Mouse (Mus musculus) thymus, postnatal 0 days (tissue): ENCODE results near the gene Mgarp. TPM values are rescaled to one million over a fixed set of nuclear protein-coding genes. Genes with fewer than 3 reads are reported as not detected.
"Not testable (repeated sequence)": the region's sequence is repeated elsewhere in the genome, so short reads cannot be mapped to it uniquely, and the experiment has no call there.

Experiments
- DNase-seq: peaks from one replicate; pipeline ENCODE4 v3.0.0-alpha.2; 2015; ENCODE audit warnings: low spot score
- polyA plus RNA-seq: library from polyadenylated mRNA; unstranded; fragments of >200 nt; fragmentation: Nextera tagmentation; extraction: Ambion mirVana; gene quantifications from 2 replicates; pipeline ENCODE4 v1.2.1, GENCODE M21; 2015

Gene Mgarp
- polyA plus RNA-seq, 1 experiment from 2014 or later: 0.72 TPM

DNA sequence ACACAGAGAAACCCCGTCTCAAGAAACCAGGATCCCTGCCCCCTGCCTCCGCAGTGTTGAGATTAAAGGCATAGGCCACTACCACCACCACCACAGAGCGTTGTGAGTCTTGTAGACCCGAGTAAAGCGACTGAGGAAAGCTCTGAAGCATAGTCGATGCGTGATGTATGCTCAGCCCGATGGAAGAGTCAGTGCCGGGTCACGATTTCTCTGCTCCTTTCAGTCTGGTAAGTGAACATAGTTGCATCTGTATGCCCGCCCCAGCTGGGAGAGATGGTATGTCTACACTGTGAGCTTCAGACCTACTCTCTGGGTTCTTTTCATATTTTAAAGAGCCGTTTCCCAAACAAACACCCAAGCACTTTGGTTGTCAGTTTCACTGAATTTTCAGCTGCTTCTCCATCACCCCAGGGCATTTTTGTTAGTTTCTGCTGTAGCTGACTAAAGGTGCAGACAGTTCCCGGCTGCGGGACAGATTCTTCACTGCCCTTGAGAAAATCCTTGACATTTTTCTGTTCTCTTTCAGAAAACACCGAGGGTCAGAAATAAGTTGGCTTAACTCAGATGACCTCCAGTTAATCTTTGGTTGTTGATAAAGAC, 1.3 kb upstream of the Mgarp start:
- no peak for DNase-seq

GRCm38 (mm10) chr3:51395461-51396145, 935 bp downstream of the Mgarp start:
- DNase-seq: no peak

DNA sequence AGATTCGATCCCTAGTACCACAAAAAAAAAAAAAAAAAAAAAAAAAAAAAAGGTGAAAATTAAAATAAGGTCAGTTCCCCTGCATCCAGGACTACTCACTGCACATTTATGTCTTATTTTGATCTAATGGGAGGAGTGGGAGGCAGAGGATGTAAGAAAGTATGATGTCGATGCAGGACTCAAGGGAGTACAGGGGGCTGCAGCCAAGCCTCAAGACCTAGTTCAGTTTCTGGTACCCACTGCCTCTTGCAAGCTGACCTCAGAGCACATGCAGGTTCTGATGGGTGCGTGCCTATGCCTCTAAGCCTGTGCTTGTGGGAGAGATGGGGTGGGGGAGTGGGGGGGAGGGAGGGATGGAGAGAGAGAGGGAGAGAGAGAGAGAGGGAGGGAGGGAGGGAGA, 1.7 kb downstream of the Mgarp start:
- DNase-seq: no peak

DNA sequence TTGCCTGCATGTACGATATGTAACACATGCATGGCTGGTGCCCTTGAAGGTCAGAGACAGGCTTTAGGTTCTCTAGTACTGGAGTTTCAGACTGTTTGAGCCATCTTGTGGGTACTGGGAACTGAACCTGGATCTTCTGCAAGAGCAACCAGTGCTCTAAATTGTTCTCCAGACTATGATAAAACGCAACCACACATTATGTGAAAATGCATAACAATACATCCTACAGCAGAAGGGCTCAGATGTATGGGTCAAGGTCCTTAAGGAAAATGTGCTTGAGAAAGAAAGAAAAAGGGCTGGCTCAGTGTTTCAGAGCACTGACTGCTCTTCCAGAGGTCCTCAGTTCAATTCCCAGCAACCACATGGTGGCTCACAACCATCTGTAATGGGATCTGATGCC, 2.9 kb downstream of the Mgarp start:
- no peak for DNase-seq

- not testable (repeated sequence) for DNase-seq
These were observed 3.5 kb downstream of the Mgarp start for GRCm38 (mm10) chr3:51393018-51393417.

DNA sequence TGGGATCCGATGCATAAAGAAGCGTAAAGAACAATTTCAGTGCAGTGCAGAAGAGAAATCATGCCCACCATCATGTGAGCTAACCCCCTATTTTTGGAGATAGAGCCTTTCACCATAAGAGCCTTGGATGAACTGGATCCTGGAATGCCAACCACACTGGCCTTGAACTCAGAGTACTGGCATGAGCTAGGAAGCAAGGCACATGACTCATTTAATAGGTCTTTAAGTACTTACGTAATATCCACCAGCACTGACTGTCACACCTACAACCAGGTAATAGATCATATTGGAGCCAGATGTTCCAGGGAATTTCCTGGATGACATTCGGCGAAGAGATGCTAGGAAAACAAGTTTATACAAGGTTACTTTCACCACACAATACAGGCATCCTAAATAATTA, 4.9 kb downstream of the Mgarp start:
- DNase-seq: no peak

DNA sequence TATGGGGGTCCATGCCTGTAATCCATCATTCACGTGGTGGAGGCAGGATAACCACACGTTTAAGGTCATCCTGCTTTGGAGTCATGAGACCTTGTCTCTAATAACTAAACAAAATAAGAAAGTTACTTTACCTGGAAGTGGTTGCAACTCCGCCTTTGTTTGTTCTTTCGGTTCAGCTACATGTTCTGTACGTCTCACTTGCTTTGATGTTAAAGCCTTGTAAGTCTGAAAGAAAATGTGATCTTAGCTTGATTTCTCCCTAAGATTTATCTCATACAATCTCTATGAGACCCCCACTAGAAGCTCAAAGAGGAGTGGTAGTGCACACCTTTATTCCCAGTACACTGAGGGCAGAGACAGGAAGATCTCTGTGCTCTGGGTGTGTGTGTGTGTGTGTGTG, 5.4 kb downstream of the Mgarp start:
- no peak for DNase-seq

- no peak for DNase-seq
These were observed 7.6 kb downstream of the Mgarp start for GRCm38 (mm10) chr3:51388904-51389303.

DNA sequence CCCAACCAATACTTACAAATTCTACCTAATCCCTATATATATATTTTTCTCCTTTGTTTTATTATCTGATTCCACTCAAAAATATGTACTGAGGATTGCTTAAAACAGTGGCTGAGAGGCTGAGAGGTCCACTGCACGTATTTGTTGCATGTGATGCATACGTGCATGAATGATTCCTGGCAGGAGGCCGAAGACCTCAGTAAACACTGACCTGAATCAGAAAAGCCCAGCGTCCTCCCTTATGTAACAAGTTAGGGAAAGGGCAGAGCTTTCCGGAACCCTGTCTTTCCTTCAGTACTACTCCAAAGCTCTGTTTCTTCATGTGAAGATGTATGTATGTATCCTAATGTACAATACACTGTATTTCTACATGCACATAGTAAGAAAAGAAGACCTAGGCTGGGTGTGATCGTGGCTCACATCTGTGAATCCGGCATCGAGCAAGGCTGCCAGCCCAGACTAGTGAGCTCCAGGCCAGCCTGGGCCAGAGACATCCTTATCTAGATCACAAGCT, 8.6 kb downstream of the Mgarp start:
- no peak for DNase-seq

- no peak for DNase-seq
These were observed 9.4 kb downstream of the Mgarp start for GRCm38 (mm10) chr3:51387134-51387451.

DNA sequence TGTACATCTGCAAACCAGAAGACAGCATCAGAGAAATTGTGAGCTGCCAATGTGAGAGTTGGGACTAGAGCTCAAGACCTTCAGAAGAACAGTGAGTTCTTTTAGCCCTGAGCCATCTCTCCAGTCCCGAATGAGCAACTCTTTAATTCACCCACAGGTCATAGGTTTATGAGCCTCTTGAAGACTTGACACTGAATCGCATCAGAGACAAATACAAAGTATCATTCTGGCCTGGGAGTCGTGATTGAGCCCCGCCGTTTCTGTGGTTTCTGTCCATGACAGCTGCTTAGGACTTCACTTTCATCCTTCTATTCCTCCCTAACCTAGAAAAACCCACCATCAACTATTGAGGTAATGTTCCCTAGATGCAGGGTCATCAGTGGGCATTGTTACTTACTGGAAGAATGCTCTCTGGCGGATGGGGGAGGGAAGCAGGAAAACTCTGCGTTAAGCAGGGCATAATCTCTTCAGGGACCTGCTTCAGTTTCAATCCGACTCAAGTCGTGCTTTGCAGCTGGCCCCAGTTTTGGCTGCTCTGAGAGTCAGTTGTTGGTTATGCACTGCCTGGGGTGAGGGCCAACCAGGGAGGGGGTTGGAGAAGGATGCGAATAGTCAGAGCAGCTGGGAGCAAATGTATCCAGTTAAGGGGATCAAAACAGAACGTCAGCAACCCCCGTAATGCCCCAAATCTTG, 10.0 kb downstream of the Mgarp start:
- no peak for DNase-seq

DNA sequence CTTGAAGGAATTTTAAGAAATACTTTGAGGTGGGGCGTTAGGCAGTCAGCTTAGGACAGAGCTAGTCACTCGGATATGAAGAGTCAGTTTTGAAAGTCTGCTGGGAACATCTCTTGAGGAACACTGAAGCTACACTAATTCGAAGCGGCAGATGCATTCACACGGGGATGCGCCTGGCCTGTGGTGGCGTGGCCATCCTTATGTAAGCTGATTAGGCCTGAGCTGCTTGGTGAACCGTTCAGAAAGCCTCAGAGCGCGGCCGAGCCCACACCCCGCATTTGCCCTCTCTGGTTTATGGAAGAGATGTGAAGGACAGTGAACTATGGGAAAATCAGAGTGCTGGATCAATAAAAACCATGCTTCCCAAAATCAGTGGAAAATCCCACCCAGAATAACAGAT, 13.1 kb downstream of the Mgarp start:
- DNase-seq: no peak

GRCm38 (mm10) chr3:51380660-51381014, 15.9 kb downstream of the Mgarp start:
- no peak for DNase-seq

GRCm38 (mm10) chr3:51379786-51380659, 16.5 kb downstream of the Mgarp start:
- no peak for DNase-seq

DNA sequence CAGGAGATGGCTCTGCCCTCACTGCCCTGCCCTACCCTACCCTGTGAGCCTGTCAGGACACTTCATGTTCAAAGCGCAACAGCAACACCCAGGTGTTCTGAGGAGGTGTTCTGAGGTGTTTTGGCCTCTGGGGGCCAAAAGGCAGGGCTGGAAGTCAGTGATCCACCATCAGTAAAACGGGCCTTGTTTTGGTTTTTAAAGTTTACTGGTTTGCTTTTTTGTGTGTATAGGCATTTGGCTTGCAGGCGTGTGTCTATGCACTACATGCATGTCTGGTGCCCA, 17.9 kb downstream of the Mgarp start:
- no peak for DNase-seq

GRCm38 (mm10) chr3:51377878-51378664, 18.5 kb downstream of the Mgarp start:
- DNase-seq: peak; percentile 63

DNA sequence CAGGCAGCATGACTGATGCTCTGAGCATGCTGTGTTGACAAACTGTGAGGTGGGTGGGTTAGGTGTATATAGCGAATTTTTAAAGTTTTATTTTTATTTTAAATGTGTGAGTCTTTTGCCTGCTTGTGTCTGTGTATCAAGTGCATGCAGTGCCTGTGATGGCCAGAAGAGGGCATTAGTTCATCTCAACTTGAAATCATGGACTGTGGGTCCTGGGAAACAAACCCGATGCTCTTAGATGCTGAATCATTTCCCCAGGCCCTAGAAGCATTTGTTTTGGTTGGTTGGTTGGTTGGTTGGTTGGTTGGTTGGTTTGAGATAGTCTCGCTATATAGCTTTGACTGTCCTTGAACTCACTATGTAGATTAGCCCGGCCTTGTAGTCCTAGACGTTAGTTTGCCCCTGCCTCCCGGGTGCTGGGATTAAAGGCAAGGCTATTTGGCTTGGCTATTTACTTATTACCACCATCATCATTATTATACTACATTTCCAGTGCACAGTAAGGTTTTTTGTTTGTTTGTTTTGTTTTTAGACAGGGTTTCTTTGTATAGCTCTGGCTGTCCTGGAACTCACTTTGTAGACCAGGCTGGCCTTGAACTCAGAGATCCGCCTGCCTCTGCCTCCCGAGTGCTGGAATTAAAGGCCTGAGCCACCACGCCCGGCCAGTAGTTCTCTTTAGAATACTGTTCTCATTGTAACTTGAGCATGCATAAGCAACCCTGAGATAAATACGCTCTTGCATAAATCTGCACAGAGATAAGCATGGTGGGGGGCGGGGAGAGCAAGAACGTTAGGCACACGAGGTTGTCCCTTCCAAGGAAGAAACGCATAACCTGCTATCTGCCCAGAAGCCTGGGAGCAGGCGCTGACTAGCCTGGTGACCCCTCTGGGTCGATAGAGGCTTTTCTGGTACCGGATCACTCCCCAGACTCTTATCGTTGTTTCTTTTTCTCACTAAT, 21.0 kb downstream of the Mgarp start:
- peak; percentile 66 for DNase-seq

- DNase-seq: no peak
These were observed 23.0 kb downstream of the Mgarp start for GRCm38 (mm10) chr3:51373544-51373943.

- DNase-seq: no peak
These were observed 23.7 kb downstream of the Mgarp start for GRCm38 (mm10) chr3:51372883-51373282.

GRCm38 (mm10) chr3:51371826-51372225, 24.7 kb downstream of the Mgarp start:
- DNase-seq: no peak
